Mouse (Mus musculus) layer of hippocampus, adult 11-12 months (tissue): ENCODE data around the gene Mttp.

Experiments used
- DNase-seq: peaks from one replicate; pipeline ENCODE4 v3.0.0; 2022; ENCODE audit warnings: low spot score

The Mttp gene

GRCm38 (mm10) chr3:138133916-138134315 is 10.9 kb downstream of the Mttp start:
- no peak for DNase-seq

- no peak for DNase-seq
Observed at GRCm38 (mm10) chr3:138133463-138133862, 11.3 kb downstream of the Mttp start.

GRCm38 (mm10) chr3:138131168-138131567 is 13.6 kb downstream of the Mttp start:
- DNase-seq, result no peak

GRCm38 (mm10) chr3:138130692-138131091 is 14.1 kb downstream of the Mttp start:
- DNase-seq, result no peak

- no peak for DNase-seq
Observed at GRCm38 (mm10) chr3:138129110-138129509, 15.7 kb downstream of the Mttp start.

GRCm38 (mm10) chr3:138123842-138124241 is 20.9 kb downstream of the Mttp start:
- no peak for DNase-seq

GRCm38 (mm10) chr3:138121461-138121860 is 23.3 kb downstream of the Mttp start:
- DNase-seq, result no peak

- DNase-seq, result no peak
Observed at GRCm38 (mm10) chr3:138119444-138120105, 25.2 kb downstream of the Mttp start.

- DNase-seq, result no peak
Observed at GRCm38 (mm10) chr3:138118831-138119230, 25.9 kb downstream of the Mttp start.

- no peak for DNase-seq
Observed at GRCm38 (mm10) chr3:138118392-138118791, 26.4 kb downstream of the Mttp start.

- DNase-seq, result no peak
Observed at GRCm38 (mm10) chr3:138116871-138117270, 27.9 kb downstream of the Mttp start.

GRCm38 (mm10) chr3:138114106-138114505 is 30.7 kb downstream of the Mttp start:
- DNase-seq, result no peak

- no peak for DNase-seq
Observed at GRCm38 (mm10) chr3:138110910-138111782, 33.6 kb downstream of the Mttp start.

GRCm38 (mm10) chr3:138106887-138107286 is 37.9 kb downstream of the Mttp start:
- no peak for DNase-seq

- DNase-seq, result no peak
Observed at GRCm38 (mm10) chr3:138105056-138105455, 39.7 kb downstream of the Mttp start.

GRCm38 (mm10) chr3:138103690-138104089 is 41.1 kb downstream of the Mttp start:
- DNase-seq, result no peak

GRCm38 (mm10) chr3:138101936-138102335 is 42.8 kb downstream of the Mttp start:
- DNase-seq, result no peak

- no peak for DNase-seq
Observed at GRCm38 (mm10) chr3:138097718-138098117, 47.0 kb downstream of the Mttp start.

- no peak for DNase-seq
Observed at GRCm38 (mm10) chr3:138096263-138097028, 48.3 kb downstream of the Mttp start.

GRCm38 (mm10) chr3:138095718-138096117 is 49.0 kb downstream of the Mttp start:
- no peak for DNase-seq

- DNase-seq, result peak; percentile 72
Observed at GRCm38 (mm10) chr3:138095301-138095700, 49.5 kb downstream of the Mttp start.

- DNase-seq, result no peak
Observed at GRCm38 (mm10) chr3:138083896-138084295, 60.9 kb downstream of the Mttp start.
